Mouse (Mus musculus): ENCODE measurements around the gene Hunk. TPM values are rescaled to one million over a fixed set of nuclear protein-coding genes. Genes with fewer than 3 reads are reported as not detected.

The Hunk gene
- polyA plus RNA-seq, 1 experiment from 2014 or later: 19.0 TPM

GRCm38 (mm10) chr16:90439493-90439892 is 53.7 kb downstream of the Hunk start:
- H3K9ac ChIP-seq: no peak overlapping the region
- no peak for ATAC-seq (ENCODE audit: insufficient number of reproducible peaks, insufficient read depth, low FRiP score, low TSS enrichment, low read depth)
- H3K27ac ChIP-seq: no peak overlapping the region
- H3K4me3 ChIP-seq: no peak overlapping the region
- no peak overlapping the region for H3K4me2 ChIP-seq
- no peaks in the 10 kb centered on the region for H3K27me3 ChIP-seq
- WGBS: 73% methylated on average over 6 of the region's 6 CpGs
- H3K36me3 ChIP-seq: peaks cover 54% of the 10 kb centered on the region
- no peaks in the 10 kb centered on the region for H3K9me3 ChIP-seq
- H3K4me1 ChIP-seq: peaks cover 27% of the 10 kb centered on the region

GRCm38 (mm10) chr16:90440654-90441053 is 54.8 kb downstream of the Hunk start:
- Histone ChIP-seq H3K9me3 (no peaks in the 10 kb centered on the region), H3K27me3 (no peaks in the 10 kb centered on the region), H3K27ac (no peak overlapping the region), H3K4me2 (no peak overlapping the region), H3K36me3 (peaks cover 46% of the 10 kb centered on the region), H3K4me1 (peaks cover 20% of the 10 kb centered on the region), H3K9ac (no peak overlapping the region), H3K4me3 (no peak overlapping the region)
- ATAC-seq (ENCODE audit: insufficient number of reproducible peaks, insufficient read depth, low FRiP score, low TSS enrichment, low read depth): no peak
- WGBS: 78% methylated on average over 10 of the region's 10 CpGs

- H3K4me1 ChIP-seq: peaks cover 9% of the 10 kb centered on the region
- H3K27me3 ChIP-seq: no peaks in the 10 kb centered on the region
- no peak overlapping the region for H3K4me3 ChIP-seq
- H3K36me3 ChIP-seq: peaks cover 49% of the 10 kb centered on the region
- 57% methylated on average over 6 of the region's 6 CpGs for WGBS
- H3K4me2 ChIP-seq: no peak overlapping the region
- H3K27ac ChIP-seq: no peak overlapping the region
- no peak for ATAC-seq (ENCODE audit: insufficient number of reproducible peaks, insufficient read depth, low FRiP score, low TSS enrichment, low read depth)
- no peaks in the 10 kb centered on the region for H3K9me3 ChIP-seq
- H3K9ac ChIP-seq: no peak overlapping the region
Observed at GRCm38 (mm10) chr16:90442991-90443390, 57.2 kb downstream of the Hunk start.

GRCm38 (mm10) chr16:90453197-90453596 is 67.4 kb downstream of the Hunk start:
- WGBS: 45% methylated on average over 11 of the region's 11 CpGs
- no peak for ATAC-seq (ENCODE audit: insufficient number of reproducible peaks, insufficient read depth, low FRiP score, low TSS enrichment, low read depth)
- Histone ChIP-seq H3K36me3 (peaks cover 50% of the 10 kb centered on the region), H3K4me2 (no peak overlapping the region), H3K4me3 (no peak overlapping the region), H3K9me3 (no peaks in the 10 kb centered on the region), H3K4me1 (peaks cover 72% of the 10 kb centered on the region), H3K27ac (peak overlapping the region; percentile 76), H3K9ac (no peak overlapping the region), H3K27me3 (no peaks in the 10 kb centered on the region)

GRCm38 (mm10) chr16:90456495-90457125 is 70.8 kb downstream of the Hunk start:
- ATAC-seq (ENCODE audit: insufficient number of reproducible peaks, insufficient read depth, low FRiP score, low TSS enrichment, low read depth): peak; percentile 46
- H3K9me3 ChIP-seq: no peaks in the 10 kb centered on the region
- H3K27ac ChIP-seq: peak overlapping the region; percentile 80
- peaks cover 78% of the 10 kb centered on the region for H3K4me1 ChIP-seq
- no peak overlapping the region for H3K9ac ChIP-seq
- H3K36me3 ChIP-seq: peaks cover 41% of the 10 kb centered on the region
- H3K4me2 ChIP-seq: no peak overlapping the region
- 60% methylated on average over 7 of the region's 7 CpGs for WGBS
- H3K4me3 ChIP-seq: no peak overlapping the region
- no peaks in the 10 kb centered on the region for H3K27me3 ChIP-seq

- no peak overlapping the region for H3K9ac ChIP-seq
- no peak; the same call in 1 of the 2 replicates for ATAC-seq (ENCODE audit: insufficient number of reproducible peaks, insufficient read depth, low FRiP score, low TSS enrichment, low read depth)
- H3K27ac ChIP-seq: peak overlapping the region; percentile 67
- 20% methylated on average over 11 of the region's 11 CpGs for WGBS
- H3K4me1 ChIP-seq: peaks cover 70% of the 10 kb centered on the region
- H3K27me3 ChIP-seq: no peaks in the 10 kb centered on the region
- no peak overlapping the region for H3K4me3 ChIP-seq
- H3K36me3 ChIP-seq: peaks cover 51% of the 10 kb centered on the region
- H3K9me3 ChIP-seq: no peaks in the 10 kb centered on the region
- H3K4me2 ChIP-seq: no peak overlapping the region
Observed at GRCm38 (mm10) chr16:90458899-90459610, 73.2 kb downstream of the Hunk start.

- Histone ChIP-seq H3K4me3 (no peak overlapping the region), H3K27me3 (no peaks in the 10 kb centered on the region), H3K36me3 (peaks cover 54% of the 10 kb centered on the region), H3K9ac (no peak overlapping the region), H3K9me3 (0 out of 2 replicates have a peak, but pooled peaks cover 2% of the 10 kb centered on the region), H3K27ac (no peak overlapping the region), H3K4me1 (peaks cover 57% of the 10 kb centered on the region), H3K4me2 (no peak overlapping the region)
- ATAC-seq (ENCODE audit: insufficient number of reproducible peaks, insufficient read depth, low FRiP score, low TSS enrichment, low read depth): no peak
- WGBS: 66% methylated on average over 11 of the region's 11 CpGs
Observed at GRCm38 (mm10) chr16:90461304-90461905, 75.6 kb downstream of the Hunk start.

- 32% methylated on average over 11 of the region's 11 CpGs for WGBS
- Histone ChIP-seq H3K27ac (peak overlapping the region; percentile 56), H3K4me3 (no peak overlapping the region), H3K9me3 (0 out of 2 replicates have a peak, but pooled peaks cover 2% of the 10 kb centered on the region), H3K36me3 (peaks cover 60% of the 10 kb centered on the region), H3K4me1 (peaks cover 47% of the 10 kb centered on the region), H3K9ac (no peak overlapping the region), H3K27me3 (no peaks in the 10 kb centered on the region), H3K4me2 (no peak overlapping the region)
- no peak for ATAC-seq (ENCODE audit: insufficient number of reproducible peaks, insufficient read depth, low FRiP score, low TSS enrichment, low read depth)
Observed at GRCm38 (mm10) chr16:90462728-90463275, 77.0 kb downstream of the Hunk start.

GRCm38 (mm10) chr16:90465154-90465553 is 79.3 kb downstream of the Hunk start:
- Histone ChIP-seq H3K27ac (no peak overlapping the region), H3K36me3 (peaks cover 76% of the 10 kb centered on the region), H3K9ac (no peak overlapping the region), H3K4me1 (peaks cover 27% of the 10 kb centered on the region), H3K4me2 (no peak overlapping the region), H3K4me3 (no peak overlapping the region), H3K27me3 (no peaks in the 10 kb centered on the region), H3K9me3 (0 out of 2 replicates have a peak, but pooled peaks cover 7% of the 10 kb centered on the region)
- 90% methylated on average over 5 of the region's 5 CpGs for WGBS
- no peak for ATAC-seq (ENCODE audit: insufficient number of reproducible peaks, insufficient read depth, low FRiP score, low TSS enrichment, low read depth)

GRCm38 (mm10) chr16:90468286-90468685 is 82.5 kb downstream of the Hunk start:
- H3K27ac ChIP-seq: peak overlapping the region; percentile 68
- H3K4me2 ChIP-seq: no peak overlapping the region
- 65% methylated on average over 5 of the region's 5 CpGs for WGBS
- 0 out of 2 replicates have a peak, but pooled peaks cover 7% of the 10 kb centered on the region for H3K9me3 ChIP-seq
- no peaks in the 10 kb centered on the region for H3K27me3 ChIP-seq
- H3K9ac ChIP-seq: no peak overlapping the region
- peaks cover 2% of the 10 kb centered on the region; the same call in 1 of the 2 replicates for H3K4me1 ChIP-seq
- ATAC-seq (ENCODE audit: insufficient number of reproducible peaks, insufficient read depth, low FRiP score, low TSS enrichment, low read depth): no peak
- H3K36me3 ChIP-seq: peaks cover 95% of the 10 kb centered on the region
- no peak overlapping the region for H3K4me3 ChIP-seq

GRCm38 (mm10) chr16:90475701-90476229 is 90.0 kb downstream of the Hunk start:
- no peak overlapping the region for H3K27ac ChIP-seq
- H3K9me3 ChIP-seq: no peaks in the 10 kb centered on the region
- H3K27me3 ChIP-seq: no peaks in the 10 kb centered on the region
- H3K36me3 ChIP-seq: peaks cover 92% of the 10 kb centered on the region
- H3K4me2 ChIP-seq: no peak overlapping the region
- H3K4me1 ChIP-seq: no peaks in the 10 kb centered on the region
- no peak overlapping the region for H3K9ac ChIP-seq
- no peak overlapping the region for H3K4me3 ChIP-seq
- 80% methylated on average over 16 of the region's 16 CpGs for WGBS
- ATAC-seq (ENCODE audit: insufficient number of reproducible peaks, insufficient read depth, low FRiP score, low TSS enrichment, low read depth): 0 out of 2 replicates have a peak, but pooled peaks have one; percentile 33
